Mouse (Mus musculus): ENCODE measurements around the gene Ankrd11.

Gene Ankrd11

DNA sequence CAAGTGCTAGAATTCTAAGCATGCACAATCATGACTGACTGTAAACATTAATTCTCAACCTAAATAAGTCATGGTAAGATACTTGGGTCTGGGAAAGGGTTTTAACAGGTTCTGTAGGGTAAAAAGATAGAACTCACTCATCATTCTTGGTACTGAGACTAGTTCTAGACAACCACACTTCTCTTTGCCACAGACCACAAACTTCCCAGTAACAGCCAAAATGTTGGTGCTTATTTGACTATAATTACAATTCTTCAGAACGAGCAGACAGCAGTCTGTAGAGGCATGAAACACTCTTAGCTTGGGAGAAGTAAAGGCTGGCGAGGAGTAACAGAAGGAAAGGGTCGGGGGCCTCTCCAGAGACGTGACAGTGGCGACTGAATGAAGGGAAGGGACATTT, 80.0 kb downstream of the Ankrd11 start:
- no peak for DNase-seq (ENCODE audit: low spot score in 2 of 2)

DNA sequence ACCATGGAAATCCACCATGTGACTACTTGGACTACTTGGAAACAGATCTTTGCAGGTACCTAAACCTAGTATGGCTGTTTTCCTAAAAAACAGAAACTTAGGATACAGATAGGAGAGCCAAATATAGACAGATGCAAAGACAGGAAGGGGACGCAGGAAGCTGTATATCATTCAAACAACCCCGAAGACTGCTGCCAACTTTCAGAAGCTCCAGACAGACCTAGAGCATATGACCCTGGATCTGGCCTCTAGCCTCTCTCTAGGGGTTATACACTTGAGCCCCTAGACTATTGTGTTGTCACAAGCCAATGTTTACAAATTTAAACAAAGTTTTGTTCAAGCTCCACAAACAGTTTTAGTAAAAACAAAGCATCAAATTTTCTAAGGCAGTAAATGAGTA, 80.6 kb downstream of the Ankrd11 start:
- DNase-seq (ENCODE audit: low spot score in 2 of 2): no peak

DNA sequence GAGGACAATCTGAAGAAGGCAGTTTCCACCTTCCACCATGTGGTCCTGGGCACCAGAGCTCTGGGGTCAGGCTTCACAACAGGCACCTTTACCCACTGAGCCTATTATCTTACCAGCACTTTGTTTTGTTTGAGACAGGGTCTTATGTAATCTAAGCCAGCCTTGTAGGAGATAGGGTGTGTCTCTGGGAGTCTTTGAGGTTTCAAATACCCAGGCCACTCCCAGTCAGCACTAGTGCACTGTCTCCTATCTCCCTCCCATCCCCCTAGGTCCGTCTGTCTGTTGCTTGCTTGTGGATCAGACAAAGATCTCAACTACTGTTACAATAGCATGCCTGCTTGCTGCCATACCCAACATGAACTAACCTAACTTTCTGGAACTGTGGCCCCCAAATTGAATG, 81.1 kb downstream of the Ankrd11 start:
- DNase-seq (ENCODE audit: low spot score in 2 of 2): no peak

DNA sequence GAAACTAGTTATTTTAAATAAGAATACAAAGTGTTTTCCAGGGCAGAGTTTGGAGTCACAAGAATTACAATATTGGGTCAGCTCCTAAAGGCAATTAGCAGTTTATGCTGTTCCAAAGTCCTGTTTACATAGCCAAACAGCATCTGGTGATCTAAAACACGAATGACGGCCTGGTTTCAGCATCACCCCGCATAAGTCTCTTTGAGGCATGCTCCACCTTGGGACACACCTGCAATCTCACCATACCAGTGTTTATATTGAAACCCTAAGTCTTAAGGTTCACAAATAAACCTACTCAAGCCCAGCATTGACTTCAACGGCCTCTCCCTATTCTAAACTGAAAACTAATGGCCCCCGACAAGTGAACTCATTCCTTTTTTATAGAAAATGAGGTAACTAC, 81.8 kb downstream of the Ankrd11 start:
- no peak for DNase-seq (ENCODE audit: low spot score in 2 of 2)

DNA sequence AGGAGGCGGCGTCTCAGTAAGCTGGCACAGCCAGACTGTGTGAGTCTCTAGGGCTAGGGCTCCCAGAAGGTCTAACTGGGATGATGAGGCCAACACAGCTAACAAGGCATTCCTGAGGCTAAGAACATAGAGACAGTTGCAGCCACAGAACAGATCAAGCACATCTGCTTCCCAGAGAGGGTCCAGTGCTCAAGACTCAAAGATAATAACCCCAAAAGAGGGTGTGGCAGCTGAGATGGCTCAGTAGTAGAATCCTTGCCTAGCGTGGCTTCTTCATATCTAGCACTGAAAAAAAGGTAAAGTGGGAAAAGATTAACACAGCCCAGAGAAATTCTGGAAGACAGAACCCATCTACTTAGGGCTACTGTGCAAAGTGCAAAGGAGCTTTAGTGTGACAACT, 86.1 kb downstream of the Ankrd11 start:
- DNase-seq (ENCODE audit: low spot score in 2 of 2): no peak

DNA sequence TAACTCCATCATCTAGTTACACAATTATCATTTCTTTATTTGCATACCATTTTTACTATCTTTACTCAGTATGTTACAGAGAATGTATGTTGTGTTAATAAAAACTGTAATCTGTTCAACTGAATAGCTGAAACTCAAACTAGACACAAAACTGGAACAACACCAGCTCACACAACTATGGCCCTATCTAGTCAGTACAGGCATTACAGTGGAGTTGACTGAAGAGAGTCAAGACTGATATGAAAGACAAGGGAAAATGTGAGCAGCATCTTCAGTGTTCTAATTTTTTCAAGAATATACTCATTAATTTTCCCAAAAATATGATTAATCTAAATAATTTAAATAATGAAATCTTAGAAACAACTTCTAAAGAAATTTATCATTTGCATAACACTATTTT, 86.9 kb downstream of the Ankrd11 start:
- no peak for DNase-seq (ENCODE audit: low spot score in 2 of 2)

DNA sequence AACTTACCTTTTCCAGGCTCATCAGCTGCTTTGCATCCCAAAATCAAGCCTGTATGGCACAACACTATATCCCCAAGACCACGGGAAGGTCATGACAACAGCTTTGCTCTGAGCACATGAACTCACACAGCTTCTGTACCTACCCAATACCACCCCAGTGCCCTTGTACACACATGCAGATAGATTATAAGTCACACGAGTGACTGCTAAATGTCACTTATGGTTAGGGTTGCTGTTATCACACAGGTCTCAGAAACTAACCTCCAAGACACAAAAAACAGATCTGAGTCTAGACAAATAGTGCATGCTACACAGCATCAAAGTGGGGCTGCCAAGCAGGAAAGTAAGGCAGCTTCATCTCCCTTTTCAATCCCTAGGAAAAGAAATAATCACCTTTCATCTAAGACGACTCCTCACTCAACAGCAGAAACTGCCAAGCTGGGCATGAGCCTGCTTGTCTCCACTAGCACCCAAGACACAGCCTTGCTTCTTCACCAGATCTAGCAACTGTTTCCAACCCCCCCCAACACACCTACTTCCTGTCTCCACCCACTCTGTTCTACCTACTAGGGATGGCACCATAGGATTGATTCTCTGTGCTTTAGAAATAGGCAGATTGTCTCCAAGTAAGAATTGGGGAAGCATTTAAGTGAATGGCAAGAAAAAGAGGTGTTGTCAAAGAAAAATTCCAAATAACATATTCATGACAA, 87.8 kb downstream of the Ankrd11 start:
- no peak for DNase-seq (ENCODE audit: low spot score in 2 of 2)

DNA sequence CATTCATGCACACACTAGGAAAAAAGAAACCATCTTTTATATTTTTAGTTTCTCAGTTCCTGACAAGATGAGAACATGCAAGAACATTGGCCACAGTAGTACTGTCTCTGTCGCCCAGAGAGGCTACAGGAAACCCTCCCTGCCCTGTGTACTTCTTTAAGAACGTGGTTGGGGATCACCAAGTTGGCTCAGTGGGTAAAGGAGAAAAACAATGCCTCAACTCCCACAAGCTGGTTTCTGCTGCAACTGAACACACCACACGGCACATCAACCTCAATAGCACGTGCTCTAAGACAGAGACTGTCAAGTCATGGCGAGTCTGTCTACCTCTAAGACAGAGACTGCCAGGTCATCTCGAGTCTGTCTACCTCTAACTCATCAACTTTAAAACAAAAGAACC, 89.0 kb downstream of the Ankrd11 start:
- no peak for DNase-seq (ENCODE audit: low spot score in 2 of 2)

DNA sequence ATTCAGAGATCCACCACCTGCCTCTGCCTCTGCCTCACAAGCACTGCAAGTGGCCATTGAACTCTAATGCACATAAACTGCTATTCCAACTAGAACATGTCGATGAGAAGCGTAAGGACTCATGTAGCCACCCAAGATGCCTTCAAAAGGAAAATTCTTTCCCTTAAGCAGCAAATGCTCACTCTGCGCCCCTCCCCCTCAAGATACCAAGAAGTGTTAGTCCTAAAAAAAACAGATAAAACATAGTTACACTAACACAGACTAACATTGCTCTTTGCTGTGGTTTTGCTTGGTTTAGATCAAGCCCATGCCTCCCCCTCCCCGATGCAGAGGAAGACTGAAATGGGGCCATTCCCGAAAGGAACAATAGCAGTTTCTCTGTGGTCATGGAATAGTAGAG, 90.6 kb downstream of the Ankrd11 start:
- no peak for DNase-seq (ENCODE audit: low spot score in 2 of 2)

DNA sequence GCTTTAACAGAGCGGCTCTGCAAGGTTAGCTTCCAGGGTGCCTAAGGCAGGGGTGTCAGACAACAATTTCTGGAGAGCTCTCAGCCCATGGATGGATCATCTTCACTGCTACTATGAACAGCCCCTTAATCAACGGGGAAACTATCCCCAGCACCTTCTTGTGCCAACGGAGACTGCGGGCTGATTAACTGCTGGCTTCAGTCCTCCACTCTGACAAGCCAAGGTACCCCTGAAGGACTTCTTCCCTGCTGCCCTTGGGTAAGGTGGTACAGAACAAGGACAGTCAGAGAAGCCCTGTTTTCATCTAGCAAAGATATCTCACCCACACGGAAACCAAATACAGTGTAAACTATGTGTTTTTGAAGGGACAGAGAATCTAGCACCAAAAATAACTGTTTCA, 92.4 kb downstream of the Ankrd11 start:
- DNase-seq (ENCODE audit: low spot score in 2 of 2): no peak

DNA sequence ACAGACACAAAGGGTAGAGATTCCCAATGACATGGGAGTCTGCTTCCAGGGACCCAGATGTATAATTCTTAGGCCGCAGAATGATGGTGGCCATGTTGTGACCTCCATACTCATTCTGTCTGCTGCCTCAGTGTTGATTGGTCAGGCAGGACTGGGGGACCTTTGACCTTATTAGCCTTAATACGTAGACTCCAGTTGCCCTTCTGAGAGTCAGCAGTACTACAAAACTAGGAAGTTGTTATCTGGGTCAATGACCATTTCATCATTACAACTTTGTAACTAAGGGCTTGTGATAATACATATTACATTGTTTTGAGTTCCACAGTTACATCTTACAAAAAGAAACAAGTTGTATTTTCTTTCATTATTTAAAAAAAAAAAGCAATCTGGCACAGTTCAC, 96.3 kb downstream of the Ankrd11 start:
- no peak for DNase-seq (ENCODE audit: low spot score in 2 of 2)

DNA sequence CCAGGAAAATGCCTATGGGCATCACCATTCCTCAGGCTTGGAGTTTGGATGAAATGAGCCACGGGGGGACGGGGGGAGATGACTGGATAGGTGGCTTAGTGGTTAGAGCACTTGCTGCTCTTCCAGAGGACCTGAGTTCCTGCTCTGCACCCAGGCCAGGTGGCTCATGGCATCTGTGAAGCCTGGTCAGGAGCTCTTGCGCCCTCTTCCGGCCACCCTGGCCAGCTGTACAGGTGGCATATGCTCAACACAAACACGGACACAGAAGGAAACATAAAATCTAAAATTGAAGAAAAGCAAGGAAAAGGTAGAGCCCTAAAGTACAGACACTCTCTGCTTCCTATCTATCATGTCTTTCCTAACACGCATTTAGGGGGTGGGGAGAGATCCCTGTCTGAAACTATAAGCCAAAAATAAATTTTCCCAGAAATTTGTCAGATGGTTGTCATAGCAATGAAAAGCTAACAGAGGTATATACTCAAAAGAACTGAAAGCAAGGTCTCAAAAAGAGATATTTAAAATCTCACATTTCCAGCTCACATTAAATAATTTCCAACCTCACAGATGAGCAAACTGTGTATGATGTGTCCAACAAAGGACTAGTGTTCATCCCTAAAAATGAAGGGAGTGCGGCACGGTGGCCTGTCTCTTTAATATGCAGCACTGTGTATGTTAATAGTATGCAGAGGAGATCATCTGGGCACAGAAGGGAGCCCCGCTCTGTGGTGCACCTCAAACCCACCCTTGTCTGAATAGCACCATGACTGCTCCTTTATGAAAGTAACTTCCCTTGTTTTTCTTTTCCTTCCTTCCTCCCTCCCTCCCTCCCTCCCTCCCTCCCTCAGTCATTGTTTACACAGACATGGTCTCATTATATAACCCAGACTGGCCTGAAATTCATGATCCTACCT, 99.0 kb downstream of the Ankrd11 start:
- DNase-seq (ENCODE audit: low spot score in 2 of 2): no peak

DNA sequence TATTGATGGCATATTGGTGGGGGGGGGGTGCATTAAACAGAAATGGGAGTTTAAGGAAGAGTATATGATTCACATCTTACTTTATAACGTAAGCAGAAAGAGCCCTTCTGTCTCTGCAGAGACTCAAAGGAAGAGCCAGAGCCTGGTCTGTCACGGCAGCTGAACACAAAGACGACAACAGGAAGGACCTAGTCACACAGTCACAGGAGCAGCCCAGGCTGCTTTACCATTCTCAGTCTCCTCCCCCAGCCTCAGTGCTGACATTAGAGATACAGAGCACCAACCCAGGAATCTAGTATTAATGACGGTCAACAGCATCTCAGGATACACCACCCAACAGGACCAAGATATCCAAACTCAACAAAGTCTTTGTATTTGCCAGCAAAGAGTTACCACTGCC, 103.5 kb downstream of the Ankrd11 start:
- no peak for DNase-seq (ENCODE audit: low spot score in 2 of 2)

DNA sequence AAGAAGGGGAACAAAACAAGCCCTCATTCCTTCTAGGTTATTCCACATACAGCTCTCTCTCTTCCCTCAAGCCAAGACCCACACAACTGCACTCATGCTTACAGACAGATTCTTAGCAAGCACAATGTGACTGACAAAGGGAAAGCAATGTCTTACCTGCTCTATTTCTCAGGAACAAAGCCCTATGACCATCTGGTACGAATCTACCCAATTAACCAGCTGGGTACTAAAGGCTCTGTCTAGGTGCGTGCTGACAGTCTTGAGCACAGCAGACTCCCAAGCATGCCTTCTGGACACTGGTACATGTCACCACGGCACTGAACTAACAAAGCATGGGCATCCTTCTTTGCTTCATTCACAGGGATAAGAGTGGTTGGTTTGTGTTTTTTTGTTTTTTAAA, 103.9 kb downstream of the Ankrd11 start:
- no peak for DNase-seq (ENCODE audit: low spot score in 2 of 2)

DNA sequence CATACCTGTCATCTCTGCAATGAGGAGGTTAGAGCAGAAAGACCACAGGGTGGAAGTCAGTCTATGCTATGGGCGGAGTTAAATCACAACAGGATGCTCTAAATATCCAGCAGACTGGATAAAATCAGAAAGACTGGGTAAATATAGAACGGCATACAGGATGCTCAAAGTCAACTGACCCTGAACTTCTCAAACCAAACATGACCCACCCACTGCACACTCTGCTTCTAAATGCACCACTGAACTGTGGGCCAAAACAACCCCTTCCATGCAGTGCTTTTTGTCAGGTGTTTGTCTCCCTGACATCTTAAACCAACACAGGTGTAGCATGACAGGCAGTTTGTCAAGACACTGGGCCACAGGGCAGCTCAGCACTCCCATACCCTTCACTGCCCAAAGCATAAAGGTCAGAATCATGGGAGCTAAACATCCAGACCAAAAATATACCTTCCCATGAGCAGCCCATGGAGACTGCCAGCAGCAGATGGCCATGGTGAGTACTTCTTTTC, 104.5 kb downstream of the Ankrd11 start:
- no peak for DNase-seq (ENCODE audit: low spot score in 2 of 2)

DNA sequence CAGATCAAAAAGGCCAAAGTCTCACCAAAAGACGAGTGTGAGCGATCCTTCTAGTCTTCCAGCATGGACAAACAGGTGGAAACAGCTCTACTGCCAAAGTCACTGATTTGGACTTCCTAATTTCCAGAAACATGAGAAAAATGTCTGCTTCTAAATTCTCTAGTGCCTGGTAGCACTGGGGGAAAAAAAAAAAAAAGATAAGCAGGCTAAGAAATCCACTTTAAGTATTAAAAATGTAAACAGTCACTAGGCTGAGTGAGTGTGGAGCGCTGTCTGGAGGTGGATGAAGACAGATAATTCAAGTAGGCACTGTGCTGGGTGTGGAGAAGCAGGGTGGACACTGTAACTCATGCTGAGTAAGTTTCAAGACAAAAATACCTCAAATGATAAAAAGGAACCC, 106.2 kb downstream of the Ankrd11 start:
- DNase-seq (ENCODE audit: low spot score in 2 of 2): no peak

DNA sequence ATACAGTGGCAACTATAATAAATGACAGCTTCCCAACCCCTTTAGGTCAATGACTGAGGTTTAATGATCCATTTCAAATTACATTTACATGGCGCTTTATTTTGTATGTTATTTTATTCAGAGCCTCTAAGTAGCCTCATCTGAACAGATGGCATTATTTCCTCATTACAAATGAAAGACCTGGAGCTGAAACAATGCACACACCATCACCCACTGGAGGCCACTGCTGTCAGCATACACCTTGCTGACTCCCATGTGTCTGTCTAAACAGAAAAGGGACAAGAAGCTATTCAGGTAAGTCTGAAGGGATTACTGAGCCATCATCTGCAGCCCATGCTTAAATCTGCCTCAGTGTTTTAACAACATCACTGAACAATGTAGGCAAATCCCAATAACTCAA, 107.0 kb downstream of the Ankrd11 start:
- no peak for DNase-seq (ENCODE audit: low spot score in 2 of 2)

DNA sequence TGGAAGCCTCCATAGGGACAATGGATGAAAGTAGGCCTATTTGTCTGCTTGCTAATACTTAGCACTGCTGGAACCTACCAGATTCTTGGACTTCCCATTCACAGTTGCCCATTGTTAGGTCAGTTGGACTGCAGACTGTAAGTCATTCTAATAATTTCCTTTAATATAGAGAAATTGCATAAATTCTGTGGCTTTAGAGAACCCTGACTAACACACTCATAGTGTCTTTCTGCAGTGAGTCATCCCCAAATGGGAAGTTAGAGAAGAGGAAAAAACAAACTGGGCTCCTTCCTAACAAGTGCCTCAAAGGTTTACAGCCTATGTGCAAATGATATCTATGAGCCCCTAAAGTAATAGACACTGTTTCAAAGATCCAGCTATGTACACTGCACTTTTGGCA, 108.1 kb downstream of the Ankrd11 start:
- DNase-seq (ENCODE audit: low spot score in 2 of 2): no peak

DNA sequence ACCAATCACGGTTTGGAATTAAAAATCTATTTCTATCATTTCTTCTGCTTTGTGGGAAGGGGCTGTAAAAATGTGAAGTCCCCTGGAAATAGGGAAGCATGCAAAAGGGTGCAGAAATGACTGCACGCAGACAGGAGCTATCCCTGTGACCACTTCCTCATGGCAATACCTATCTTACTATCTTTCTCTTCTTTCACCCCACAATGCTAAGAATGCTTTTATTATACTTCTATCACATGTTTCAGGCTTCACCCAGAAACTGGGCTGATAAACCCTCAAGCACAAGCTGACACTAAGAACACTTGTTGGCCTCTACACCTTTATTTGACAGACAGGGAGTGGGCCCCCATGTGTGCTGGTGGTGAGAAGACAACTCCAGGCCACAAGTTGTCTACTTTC, 109.5 kb downstream of the Ankrd11 start:
- DNase-seq (ENCODE audit: low spot score in 2 of 2): no peak

DNA sequence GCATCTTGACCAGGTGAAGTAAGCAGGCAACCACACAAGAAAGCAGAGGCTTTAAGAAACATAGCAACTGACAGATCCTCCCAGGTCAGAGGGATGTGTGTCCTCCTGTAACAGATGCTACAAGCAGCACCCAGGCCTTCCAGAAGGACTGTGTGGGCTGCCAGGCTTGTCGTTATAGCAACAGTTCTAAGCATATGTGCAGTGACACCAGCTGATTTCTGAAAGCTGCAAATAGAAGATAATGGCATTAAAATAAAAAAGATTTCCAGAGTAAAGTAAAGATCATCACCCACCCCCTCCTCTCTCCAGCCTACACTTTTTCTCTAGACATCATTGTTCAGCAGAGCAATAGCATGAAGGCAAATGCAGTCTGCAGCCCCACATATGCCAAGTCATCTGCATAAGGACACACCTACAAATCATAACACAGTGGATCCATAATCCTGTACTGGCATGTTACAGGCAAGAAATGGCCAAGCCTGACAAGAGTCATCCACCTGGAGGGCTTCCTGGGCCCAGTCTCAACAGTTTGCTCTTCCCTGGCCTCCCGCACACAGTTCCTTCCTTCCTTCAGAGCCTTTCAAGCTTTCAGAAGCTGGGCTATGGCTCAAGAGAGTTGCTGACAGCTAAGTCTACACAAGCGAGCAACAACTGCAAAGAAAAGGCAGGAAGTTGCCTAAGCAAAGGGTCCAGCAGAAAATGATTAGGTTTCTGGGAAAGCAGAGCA, 110.1 kb downstream of the Ankrd11 start:
- peak; percentile 81 to 84 for DNase-seq (ENCODE audit: low spot score in 2 of 2)

DNA sequence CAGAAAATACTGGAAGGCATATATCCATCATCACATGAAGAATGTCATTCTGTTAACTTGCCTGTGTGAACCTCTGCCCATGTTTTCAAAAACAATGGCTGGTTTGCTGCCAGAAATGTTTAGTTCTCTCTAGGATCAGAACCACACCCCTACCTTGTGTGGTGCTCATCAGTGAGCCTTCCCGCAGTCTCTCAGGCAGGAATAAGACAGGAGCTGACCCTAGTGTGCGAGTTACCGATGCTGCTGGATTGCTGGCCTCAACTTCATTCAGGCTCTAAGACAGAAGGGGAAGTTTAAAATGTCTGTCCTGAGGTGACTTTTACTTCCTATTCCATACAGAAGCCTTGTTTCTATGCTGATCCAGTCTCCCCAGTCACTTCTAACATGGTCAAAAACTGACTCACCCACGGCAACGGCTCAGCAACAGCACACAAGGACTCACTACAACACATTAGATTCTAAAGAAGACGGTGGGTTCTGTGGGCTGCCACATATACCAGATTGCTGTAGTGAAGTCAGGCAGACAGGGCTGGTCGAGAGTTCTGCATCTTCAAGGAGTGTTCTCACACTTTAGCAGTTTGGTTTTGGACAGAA, 113.3 kb downstream of the Ankrd11 start:
- DNase-seq (ENCODE audit: low spot score in 2 of 2): no peak

DNA sequence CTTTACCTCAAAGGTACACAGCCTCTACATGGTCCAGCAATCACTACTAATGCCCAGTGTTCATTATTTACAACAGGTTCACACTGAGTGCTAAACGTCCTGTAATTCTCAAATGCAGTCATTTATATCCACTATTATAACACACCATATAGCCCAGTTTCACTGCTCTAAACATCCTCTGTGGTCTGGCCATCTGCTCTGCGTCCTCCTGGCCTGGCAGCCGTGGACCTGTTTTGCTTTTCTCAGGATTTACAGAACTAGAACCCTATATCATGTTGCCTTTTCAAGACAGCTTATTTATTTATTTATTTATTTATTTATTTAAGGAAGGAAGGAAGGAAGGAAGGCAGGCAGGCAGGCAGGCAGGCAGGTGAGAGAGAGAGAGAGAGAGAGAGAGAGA, 114.2 kb downstream of the Ankrd11 start:
- DNase-seq (ENCODE audit: low spot score in 2 of 2): no peak
